Mouse (Mus musculus): ENCODE data around the gene Stk11. TPM values are rescaled to one million over a fixed set of nuclear protein-coding genes. Genes with fewer than 3 reads are reported as not detected.

The Stk11 gene
- polyA plus RNA-seq, 1 experiment from 2014 or later: 20.5 TPM

DNA sequence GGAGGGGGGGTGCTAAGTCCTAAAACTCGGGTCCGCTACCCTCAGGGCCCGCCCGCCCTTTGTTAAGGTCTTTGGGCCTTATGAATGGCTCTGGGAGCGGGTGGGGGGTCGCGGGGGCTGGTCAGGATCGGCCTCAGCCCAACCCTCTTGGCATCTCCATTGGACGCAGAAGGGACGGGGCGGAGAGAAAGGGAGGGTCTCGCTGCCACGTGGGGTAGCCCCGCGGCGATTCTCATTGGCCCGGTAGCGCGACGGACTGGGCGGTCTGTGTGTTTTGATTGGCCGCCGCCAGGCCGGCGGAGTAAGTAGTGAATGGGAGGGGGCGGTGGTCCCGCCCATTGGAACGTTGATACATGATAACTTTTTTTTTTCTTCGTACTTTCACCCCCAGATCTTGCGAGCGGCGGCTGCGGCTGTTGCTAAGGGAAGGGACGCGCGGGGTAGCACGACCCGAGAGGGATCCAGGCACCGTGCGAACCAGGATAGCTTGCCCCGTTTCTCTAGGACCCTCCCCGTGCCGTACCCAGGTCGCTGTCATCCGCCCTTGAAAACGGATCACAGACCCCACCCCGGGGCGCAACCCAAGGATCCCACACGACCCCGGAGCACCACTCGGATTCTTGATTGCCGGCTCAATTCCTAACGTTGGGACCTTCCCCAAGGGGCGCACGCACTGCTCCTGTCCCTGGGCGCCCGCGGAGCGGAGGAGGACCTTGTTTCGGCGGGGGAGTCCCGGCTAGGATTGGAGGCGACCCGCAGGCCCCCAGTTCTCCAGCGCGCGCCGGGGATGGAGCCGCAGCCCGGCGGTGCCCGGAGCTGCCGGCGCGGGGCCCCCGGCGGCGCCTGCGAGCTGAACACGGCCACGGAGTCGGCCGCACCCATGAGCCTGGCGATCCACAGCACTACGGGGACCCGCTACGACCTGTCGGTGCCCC, 34.0 kb downstream of the Stk11 start:
- Histone ChIP-seq H3K36me3 (replicated peaks) (peaks cover 16% of the 10 kb centered on the region), H3K9ac (peak overlapping the region; percentile 99), H3K4me3 (peak overlapping the region; percentile 94), H3K27me3 (replicated peaks) (no peaks in the 10 kb centered on the region), H3K4me2 (peak overlapping the region; percentile 67), H3K9me3 (no peaks in the 10 kb centered on the region), H3K4me1 (peaks cover 52% of the 10 kb centered on the region), H3K27ac (peak overlapping the region; percentile 100)
- under 1% methylated on average over 81 of the region's 88 CpGs for WGBS
- peak; percentile 89 for ATAC-seq (replicated peaks)

GRCm38 (mm10) chr10:80150226-80151210, 34.9 kb downstream of the Stk11 start:
- no peak for ATAC-seq (replicated peaks)
- Histone ChIP-seq H3K4me3 (peak overlapping the region; percentile 94), H3K4me2 (peak overlapping the region; percentile 67), H3K27ac (peak overlapping the region; percentile 100), H3K27me3 (replicated peaks) (no peaks in the 10 kb centered on the region), H3K36me3 (replicated peaks) (peaks cover 26% of the 10 kb centered on the region), H3K9ac (peak overlapping the region; percentile 99), H3K9me3 (no peaks in the 10 kb centered on the region), H3K4me1 (peaks cover 57% of the 10 kb centered on the region)
- under 1% methylated on average over 69 of the region's 71 CpGs for WGBS

DNA sequence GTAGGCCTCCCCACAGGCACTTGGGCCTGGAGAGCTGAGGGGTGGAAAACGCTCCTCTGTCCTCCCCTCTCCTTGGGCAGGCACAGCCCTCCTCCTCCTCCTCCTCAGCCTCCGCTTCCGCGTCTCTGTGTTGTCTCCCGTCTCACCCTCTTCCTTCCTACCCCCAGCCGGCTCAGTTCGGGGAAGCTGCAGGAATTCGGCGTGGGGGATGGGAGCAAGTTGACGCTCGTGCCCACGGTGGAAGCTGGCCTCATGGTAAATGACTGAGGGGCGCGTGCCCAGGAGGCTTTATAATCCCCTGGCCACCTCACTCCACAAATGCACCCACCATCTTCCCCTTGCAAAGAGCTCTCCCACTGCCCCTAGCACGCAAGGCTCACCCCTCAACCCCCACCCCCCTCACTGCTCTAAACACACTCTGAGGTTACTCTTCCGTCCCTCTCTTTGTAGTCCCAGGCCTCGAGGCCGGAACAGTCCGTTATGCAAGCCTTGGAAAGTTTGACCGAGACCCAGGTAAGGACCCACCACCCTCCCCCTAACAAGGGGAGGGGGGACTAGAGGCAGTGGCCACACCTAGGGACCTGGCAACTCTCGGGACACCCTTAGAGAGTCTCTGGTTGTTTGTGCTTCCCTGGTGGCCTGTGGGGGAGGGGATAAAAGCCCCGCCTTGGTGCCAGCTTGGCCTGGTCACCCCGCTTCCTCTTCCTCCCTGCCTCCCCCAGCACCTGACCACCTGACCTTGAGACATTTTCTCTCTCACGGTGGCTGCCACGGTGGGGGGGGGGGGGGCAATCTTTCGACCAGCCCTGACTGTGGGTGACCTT, 35.8 kb downstream of the Stk11 start:
- WGBS: under 1% methylated on average over 26 of the region's 26 CpGs
- H3K4me2 ChIP-seq: peak overlapping the region; percentile 67
- ATAC-seq (replicated peaks): no peak
- H3K4me1 ChIP-seq: peaks cover 51% of the 10 kb centered on the region
- peak overlapping the region; percentile 94 for H3K4me3 ChIP-seq
- no peaks in the 10 kb centered on the region for H3K27me3 ChIP-seq (replicated peaks)
- peak overlapping the region; percentile 99 for H3K9ac ChIP-seq
- peak overlapping the region; percentile 100 for H3K27ac ChIP-seq
- H3K9me3 ChIP-seq: no peaks in the 10 kb centered on the region
- peaks cover 35% of the 10 kb centered on the region for H3K36me3 ChIP-seq (replicated peaks)

DNA sequence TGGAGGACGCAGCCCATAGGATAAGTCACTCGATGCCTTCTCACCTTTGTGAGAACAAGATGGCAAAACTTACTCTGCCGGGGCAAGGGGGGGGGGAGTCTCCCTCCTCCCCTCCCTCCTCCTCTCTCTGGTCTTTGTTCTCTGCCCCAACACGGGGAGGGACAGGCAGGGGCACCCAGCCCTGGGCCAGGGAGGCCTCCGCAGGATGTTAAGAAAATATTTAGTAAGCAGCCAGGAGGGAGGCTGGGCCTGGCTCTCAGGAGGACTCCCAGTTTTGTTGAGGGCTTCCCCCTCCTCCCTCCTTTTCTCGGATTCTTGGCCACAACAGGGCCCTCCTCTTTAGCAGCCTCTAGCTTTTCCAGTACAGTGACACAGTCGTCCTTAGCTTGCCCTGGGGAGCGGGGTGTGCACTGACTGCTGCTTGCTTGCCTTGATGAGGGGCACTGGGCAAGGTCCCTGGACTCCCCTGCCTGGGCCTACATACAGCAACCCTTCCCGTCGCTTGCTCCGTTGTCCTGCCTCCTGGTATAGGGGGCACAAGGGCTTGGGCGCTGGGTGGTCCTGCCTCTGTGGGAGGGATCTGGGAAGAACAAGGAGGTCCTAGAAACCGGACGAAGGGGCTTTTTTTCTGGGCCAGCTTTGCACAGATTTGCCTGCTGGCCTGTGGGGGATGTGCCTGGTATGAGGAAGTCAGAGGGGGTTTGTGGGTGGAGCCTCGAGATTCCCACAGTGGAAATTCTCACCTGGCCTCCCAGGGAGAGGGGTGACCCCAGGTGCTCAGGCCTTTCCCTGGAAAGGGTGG, 36.7 kb downstream of the Stk11 start:
- no peaks in the 10 kb centered on the region for H3K27me3 ChIP-seq (replicated peaks)
- peaks cover 44% of the 10 kb centered on the region for H3K36me3 ChIP-seq (replicated peaks)
- H3K4me1 ChIP-seq: peaks cover 54% of the 10 kb centered on the region
- peak overlapping the region; percentile 94 for H3K4me3 ChIP-seq
- ATAC-seq (replicated peaks): no peak
- peak overlapping the region; percentile 67 for H3K4me2 ChIP-seq
- WGBS: 3% methylated on average over 15 of the region's 15 CpGs
- H3K9me3 ChIP-seq: no peaks in the 10 kb centered on the region
- H3K9ac ChIP-seq: peak overlapping the region; percentile 99
- H3K27ac ChIP-seq: peak overlapping the region; percentile 100

- Histone ChIP-seq H3K36me3 (replicated peaks) (peaks cover 46% of the 10 kb centered on the region), H3K4me1 (peaks cover 52% of the 10 kb centered on the region)
Observed at GRCm38 (mm10) chr10:80152873-80153260, 37.3 kb downstream of the Stk11 start.

DNA sequence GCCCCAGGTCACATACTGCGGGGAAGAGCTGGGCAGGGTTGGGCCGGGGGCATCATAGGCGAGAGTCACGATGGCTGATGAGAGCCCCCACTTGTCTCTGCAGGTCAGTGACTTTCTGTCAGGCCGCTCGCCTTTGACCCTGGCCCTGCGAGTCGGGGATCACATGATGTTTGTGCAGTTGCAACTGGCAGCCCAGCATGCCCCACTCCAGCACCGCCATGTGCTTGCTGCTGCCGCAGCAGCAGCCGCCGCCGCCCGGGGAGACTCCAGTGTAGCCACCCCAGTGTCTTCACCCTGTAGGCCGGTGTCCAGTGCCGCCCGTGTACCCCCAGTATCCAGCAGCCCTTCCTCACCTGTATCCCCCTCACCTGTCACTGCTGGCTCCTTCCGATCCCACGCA, 38.1 kb downstream of the Stk11 start:
- peaks cover 59% of the 10 kb centered on the region for H3K4me1 ChIP-seq
- no peak for ATAC-seq (replicated peaks)
- no peaks in the 10 kb centered on the region for H3K9me3 ChIP-seq
- H3K9ac ChIP-seq: peak overlapping the region; percentile 99; the same call in 1 of the 2 replicates
- H3K27ac ChIP-seq: peak overlapping the region; percentile 100
- H3K4me3 ChIP-seq: no peak overlapping the region
- peak overlapping the region; percentile 67 for H3K4me2 ChIP-seq
- H3K36me3 ChIP-seq (replicated peaks): peaks cover 46% of the 10 kb centered on the region
- no peaks in the 10 kb centered on the region for H3K27me3 ChIP-seq (replicated peaks)
- WGBS: 84% methylated on average over 19 of the region's 19 CpGs

More at GRCm38 (mm10) chr10:80152873-80153260, 37.3 kb downstream of the Stk11 start:
- Histone ChIP-seq H3K9ac (peak overlapping the region; percentile 99), H3K4me3 (peak overlapping the region; percentile 94), H3K4me2 (peak overlapping the region; percentile 67), H3K27me3 (replicated peaks) (no peaks in the 10 kb centered on the region), H3K9me3 (no peaks in the 10 kb centered on the region), H3K27ac (peak overlapping the region; percentile 100)
- ATAC-seq (replicated peaks): no peak
- 25% methylated on average over 3 of the region's 3 CpGs for WGBS

DNA sequence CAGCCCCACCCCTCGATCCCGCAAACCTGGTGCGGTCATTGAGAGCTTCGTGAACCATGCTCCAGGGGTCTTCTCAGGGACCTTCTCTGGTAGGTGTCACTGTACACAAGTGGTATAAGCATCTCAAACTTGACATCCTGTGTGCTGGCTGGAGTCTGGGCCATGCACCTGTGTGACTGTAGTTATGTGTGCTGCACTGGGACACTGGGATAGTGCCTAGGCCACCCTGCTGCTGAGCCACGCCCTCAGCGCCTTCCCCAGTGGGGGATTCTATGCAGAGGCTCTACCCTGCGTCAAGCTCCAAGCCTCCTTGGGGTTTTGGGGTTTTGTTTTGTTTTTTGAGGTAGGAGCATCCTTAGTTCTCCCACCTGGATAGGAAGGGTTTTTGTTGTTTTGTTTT, 38.8 kb downstream of the Stk11 start:
- peak overlapping the region; percentile 52; the same call in 1 of the 2 replicates for H3K27ac ChIP-seq
- no peaks in the 10 kb centered on the region for H3K27me3 ChIP-seq (replicated peaks)
- peaks cover 46% of the 10 kb centered on the region for H3K36me3 ChIP-seq (replicated peaks)
- no peak overlapping the region for H3K9ac ChIP-seq
- no peaks in the 10 kb centered on the region for H3K9me3 ChIP-seq
- ATAC-seq (replicated peaks): no peak
- H3K4me3 ChIP-seq: no peak overlapping the region
- H3K4me2 ChIP-seq: no peak overlapping the region; the same call in 1 of the 2 replicates
- peaks cover 65% of the 10 kb centered on the region for H3K4me1 ChIP-seq
- WGBS: 77% methylated on average over 7 of the region's 7 CpGs

GRCm38 (mm10) chr10:80155277-80155676, 39.7 kb downstream of the Stk11 start:
- no peaks in the 10 kb centered on the region for H3K9me3 ChIP-seq
- WGBS: 58% methylated on average over 1 of the region's 1 CpGs
- H3K36me3 ChIP-seq (replicated peaks): peaks cover 46% of the 10 kb centered on the region
- H3K27me3 ChIP-seq (replicated peaks): no peaks in the 10 kb centered on the region
- no peak overlapping the region for H3K4me3 ChIP-seq
- H3K27ac ChIP-seq: peak overlapping the region; percentile 52
- H3K4me2 ChIP-seq: no peak overlapping the region
- H3K9ac ChIP-seq: no peak overlapping the region
- peaks cover 70% of the 10 kb centered on the region for H3K4me1 ChIP-seq
- ATAC-seq (replicated peaks): no peak

- Histone ChIP-seq H3K9ac (no peak overlapping the region), H3K4me1 (peaks cover 79% of the 10 kb centered on the region)
Observed at GRCm38 (mm10) chr10:80156002-80156751, 40.6 kb downstream of the Stk11 start.

GRCm38 (mm10) chr10:80156752-80157053, 41.1 kb downstream of the Stk11 start:
- Histone ChIP-seq H3K27ac (peak overlapping the region; percentile 53), H3K4me3 (no peak overlapping the region), H3K4me1 (peaks cover 84% of the 10 kb centered on the region), H3K27me3 (replicated peaks) (no peaks in the 10 kb centered on the region), H3K36me3 (replicated peaks) (peaks cover 46% of the 10 kb centered on the region), H3K4me2 (no peak overlapping the region), H3K9me3 (no peaks in the 10 kb centered on the region), H3K9ac (no peak overlapping the region)
- ATAC-seq (replicated peaks): no peak
- WGBS: 49% methylated on average over 7 of the region's 7 CpGs

More at GRCm38 (mm10) chr10:80156002-80156751, 40.6 kb downstream of the Stk11 start:
- Histone ChIP-seq H3K4me2 (no peak overlapping the region), H3K27ac (peak overlapping the region; percentile 53), H3K27me3 (replicated peaks) (no peaks in the 10 kb centered on the region), H3K36me3 (replicated peaks) (peaks cover 46% of the 10 kb centered on the region), H3K4me3 (no peak overlapping the region), H3K9me3 (no peaks in the 10 kb centered on the region)
- WGBS: 83% methylated on average over 29 of the region's 29 CpGs
- ATAC-seq (replicated peaks): no peak

Data from midbrain, embryonic 15.5 days (tissue).